Mouse (Mus musculus) c-Kit-negative CD71-positive TER-119-positive erythroid progenitor cells, embryonic 14.5 days (primary cell): ENCODE measurements around the gene Rgs7.

ENCODE experiments used
- DNase-seq: peaks from one replicate; pipeline ENCODE4 v3.0.0-alpha.2; 2013; ENCODE audit warnings: low read depth, low spot score

Rgs7 gene

DNA sequence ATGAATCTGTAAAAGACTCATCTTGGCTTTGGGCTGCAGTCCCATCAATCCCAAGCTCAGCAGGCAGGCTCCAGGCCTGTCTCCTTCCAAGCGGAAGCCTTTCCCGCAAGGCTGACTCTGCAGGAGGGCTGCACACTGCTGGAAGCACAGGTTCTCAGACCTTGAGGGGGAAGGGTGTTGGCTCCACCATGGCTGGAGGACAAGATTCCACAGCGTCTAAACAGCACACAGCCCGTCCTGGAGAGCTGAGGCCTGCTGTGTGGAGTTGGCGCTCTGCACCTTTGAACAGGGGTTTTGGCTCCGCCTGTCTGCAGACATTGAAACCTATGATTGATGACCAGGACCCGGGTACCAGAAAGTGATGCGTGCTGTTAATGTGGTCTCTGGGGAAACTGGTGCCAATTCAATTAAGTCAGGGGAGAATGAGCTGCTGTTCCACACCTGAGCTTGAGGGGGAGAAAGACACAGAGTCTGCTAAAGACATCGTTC is 463.5 kb downstream of the Rgs7 start:
- no peak for DNase-seq

DNA sequence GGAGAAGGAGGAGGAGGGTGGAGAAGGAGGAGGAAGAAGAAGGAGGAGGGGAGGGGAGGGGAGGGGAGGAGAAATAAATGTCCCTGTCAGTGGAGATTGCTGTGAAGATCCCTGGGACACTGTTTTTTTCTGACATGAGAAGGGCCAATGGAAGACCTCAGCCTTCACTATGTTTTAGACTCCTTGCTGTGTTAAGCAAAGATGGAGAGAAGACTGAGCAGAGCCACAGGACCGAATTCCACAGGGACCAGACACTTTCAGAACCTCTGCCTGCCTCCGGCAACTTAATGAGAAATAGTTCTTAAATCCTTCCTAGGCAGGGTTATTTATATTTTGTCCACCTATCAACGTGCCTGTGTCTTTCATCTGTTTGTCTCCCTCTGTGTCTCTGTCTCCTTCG is 464.0 kb downstream of the Rgs7 start:
- no peak for DNase-seq

DNA sequence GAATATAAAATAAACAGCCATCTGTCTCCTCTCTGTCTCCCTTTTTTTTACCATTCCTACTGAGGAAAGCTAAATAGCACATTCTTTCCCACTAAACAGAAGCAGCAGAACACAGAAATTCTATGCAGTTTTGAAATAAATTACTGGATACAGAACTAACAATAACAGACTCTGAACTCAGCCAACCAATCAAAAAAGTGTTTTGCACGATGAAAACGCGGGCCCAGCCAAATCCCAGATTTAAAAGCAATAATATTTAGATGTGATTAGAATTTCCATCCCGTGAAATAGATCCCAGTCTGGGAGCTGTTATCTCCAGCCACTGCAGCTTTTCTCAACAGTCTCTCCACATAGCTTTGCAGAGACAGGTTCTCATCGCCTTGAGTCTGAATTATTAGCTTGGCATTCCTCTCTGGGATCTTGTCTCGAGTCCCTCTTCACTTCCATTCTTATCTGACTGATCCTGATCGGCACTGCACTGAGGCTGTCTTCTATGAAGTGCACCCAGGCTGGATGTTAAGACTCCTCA is 466.5 kb downstream of the Rgs7 start:
- DNase-seq: no peak

DNA sequence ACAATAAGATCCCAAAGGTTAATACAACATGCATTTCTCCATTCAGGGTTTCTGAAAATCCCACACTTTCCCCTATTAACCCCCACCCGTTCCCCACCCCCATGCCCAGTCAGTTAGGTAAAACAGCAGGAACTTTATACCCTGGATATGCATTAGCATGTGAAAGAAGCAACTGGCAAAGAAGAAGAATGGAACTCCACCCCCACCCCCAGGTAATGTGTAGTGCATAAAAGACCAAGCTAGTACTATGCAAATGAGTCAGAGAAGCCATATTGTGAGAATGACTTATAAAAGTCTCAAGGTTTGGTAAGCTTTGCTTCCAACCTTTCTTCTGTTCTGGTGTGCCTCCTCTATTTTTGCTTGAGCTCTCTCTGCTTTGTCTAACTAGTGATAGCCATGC is 468.2 kb downstream of the Rgs7 start:
- no peak for DNase-seq
